Mouse (Mus musculus) kidney, adult 8-10 months (tissue): ENCODE results near the gene Sgtb.

Experiments
- DNase-seq, 2 experiments: peaks; one replicate each; pipeline ENCODE4 v3.0.0; 2022

Gene Sgtb

GRCm38 (mm10) chr13:104187357-104187756 is 77.8 kb downstream of the Sgtb start:
- no peak for DNase-seq
